In the genomic region with DNA sequence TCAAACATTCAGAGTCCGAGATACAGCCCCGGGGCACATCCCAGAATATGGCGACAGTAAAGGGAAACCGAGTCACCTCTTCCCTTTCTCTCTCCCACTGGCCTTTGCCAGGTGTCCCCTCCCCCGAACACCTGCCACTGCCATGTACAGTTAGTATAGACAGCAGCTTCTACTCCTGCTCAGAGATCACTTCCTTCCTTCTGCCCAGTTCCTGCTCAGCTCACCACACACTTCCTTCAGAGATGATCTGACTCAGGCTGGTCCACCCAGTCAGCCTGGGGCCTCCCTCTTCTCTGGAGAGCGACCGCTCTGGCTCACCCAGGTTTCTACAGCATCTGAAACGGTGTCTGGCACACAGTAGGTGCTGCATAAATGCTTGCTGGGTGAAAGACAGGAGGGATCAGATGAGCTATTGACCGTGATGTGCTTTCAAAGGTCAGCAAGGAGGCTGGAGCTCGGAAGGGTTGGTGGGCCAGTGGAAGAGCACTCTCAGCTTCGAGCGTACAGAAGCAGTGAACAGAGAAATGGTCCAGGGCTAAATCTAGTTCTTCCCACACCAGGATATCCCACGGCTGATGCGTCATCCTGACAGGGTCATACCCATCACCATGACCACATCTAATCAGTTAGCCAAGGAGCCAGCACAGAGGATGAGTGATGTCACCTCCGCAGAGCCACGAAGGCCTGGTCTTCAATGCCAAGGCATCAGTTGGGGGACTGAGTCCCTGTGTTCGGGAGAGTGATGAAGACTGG, we compare ENCODE assay signal across 12 mouse cellular contexts. TPM values are rescaled to one million over a fixed set of nuclear protein-coding genes. Genes with fewer than 3 reads are reported as not detected.
DNase-seq lines count a peak whose midpoint lies in the region; ATAC-seq and TF ChIP-seq lines count a peak whose summit lies in the region.
"Had no signal": no experiment of that assay in that cellular context is flagged by ENCODE, and none has a peak within 500 bp of the region (broad histone marks: within the 10 kb centered on the region; RNA-seq: fewer than 3 reads in every experiment).

No protein-coding gene starts in this region.

- no peak for TF ChIP-seq CTCF in gastrocnemius, adult 2 months (IDR thresholded peaks at IDR 0.05)

- no peak overlapping the region for H3K4me2 ChIP-seq in forebrain, embryonic 13.5 days

- DNase-seq in gastrocnemius, adult 2 months: no peak
- DNase-seq in gastrocnemius, adult 18-20 months (ENCODE audit: low spot score): no peak
- DNase-seq in 416B (ENCODE audit: low read depth): peak; percentile 59
- no peak for DNase-seq in right cerebral cortex, postnatal 4 days
- no peak for DNase-seq in embryo, embryonic 10 days (ENCODE audit: low spot score)
- DNase-seq: heart, postnatal 10 days; kidney, adult 9 months; lung, adult 2 months had no signal

- H3K9me3 ChIP-seq in forebrain, embryonic 13.5 days (replicated peaks): no peaks in the 10 kb centered on the region

- intact Hi-C loops in gastrocnemius, adult 2 months (cut with DNase I): no loop called here

- no peak overlapping the region for H3K9ac ChIP-seq in forebrain, embryonic 13.5 days

- no peaks in the 10 kb centered on the region for H3K27me3 ChIP-seq in forebrain, embryonic 13.5 days

- H3K27ac ChIP-seq in gastrocnemius, adult 2 months: peak overlapping the region; percentile 48
- no peak overlapping the region for H3K27ac ChIP-seq in forebrain, embryonic 13.5 days
- H3K27ac ChIP-seq: left cerebral cortex, adult 2 months had no signal

- 91% methylated on average over 17 of the region's 17 CpGs for WGBS in forebrain, embryonic 13.5 days

- no peaks in the 10 kb centered on the region for H3K36me3 ChIP-seq in forebrain, embryonic 13.5 days (ENCODE audit: poor library complexity, severe bottlenecking)

- no peak overlapping the region for H3K4me3 ChIP-seq in gastrocnemius, adult 2 months
- no peak overlapping the region for H3K4me3 ChIP-seq in forebrain, embryonic 13.5 days
- H3K4me3 ChIP-seq: left cerebral cortex, adult 2 months had no signal

- peak; percentile 74 for ATAC-seq in common myeloid progenitor, adult 5-6 weeks (replicated peaks; ENCODE audit: low read depth, poor library complexity, severe bottlenecking)
- ATAC-seq in neutrophil, adult 5-6 weeks (ENCODE audit: extremely low read depth, insufficient number of reproducible peaks, low FRiP score, poor library complexity, severe bottlenecking): peak; percentile 75
- no peak for ATAC-seq in forebrain, embryonic 13.5 days

- peaks cover 41% of the 10 kb centered on the region for H3K4me1 ChIP-seq in forebrain, embryonic 13.5 days

RNA-seq across cellular contexts. Expression of gene Sh3pxd2a, which starts 22.5 kb away (rescaled TPM):
- 10 to 100 TPM; 37.7 to 44.7 TPM for total RNA-seq in gastrocnemius, adult 2 months (2021)
- total RNA-seq in gastrocnemius, adult 18-20 months (2021): 10 to 100 TPM; 32.8 to 42.6 TPM
- total RNA-seq in common myeloid progenitor, adult 5-6 weeks (2017): 1.6 and 2.1 TPM in 2 replicates
- total RNA-seq in neutrophil, adult 5-6 weeks (2017): 17.8 and 24.0 TPM in 2 replicates
- 3.0 and 3.6 TPM in 2 replicates for polyA plus RNA-seq in forebrain, embryonic 13.5 days (2015; fragmentation: Nextera tagmentation; extraction: Ambion mirVana)
